Mouse (Mus musculus) limb, embryonic 13.5 days (tissue): ENCODE results near the gene Plekhg1. TPM values are rescaled to one million over a fixed set of nuclear protein-coding genes. Genes with fewer than 3 reads are reported as not detected.

Experiments used
- ATAC-seq: fragments of 200-750 bp; cut with Nextera tagmentation; 2 replicates; pipeline ENCODE4 v1.8.0; 2017; ENCODE audit warnings: low read depth, moderate number of reproducible peaks, moderate TSS enrichment; ENCODE audit not compliant: low FRiP score
- H3K27ac ChIP-seq: fragments of 300-500 bp; sonication (generic); 2 replicates; pipeline ENCODE4 v1.5.1; 2015; ENCODE audit warnings: inconsistent platforms, mild to moderate bottlenecking, moderate library complexity
- H3K27me3 ChIP-seq: fragments of 300-500 bp; sonication (generic); 2 replicates; pipeline ENCODE4 v1.6.1; 2015; ENCODE audit warnings: mild to moderate bottlenecking, inconsistent platforms
- H3K36me3 ChIP-seq: fragments of 300-500 bp; sonication (generic); 2 replicates; pipeline ENCODE4 v1.6.1; 2015; ENCODE audit warnings: inconsistent platforms, mild to moderate bottlenecking, moderate library complexity
- H3K4me1 ChIP-seq: fragments of 300-500 bp; sonication (generic); 2 replicates; pipeline ENCODE4 v1.6.1; 2015; ENCODE audit warnings: inconsistent platforms
- H3K4me2 ChIP-seq: fragments of 300-500 bp; sonication (generic); replicated peaks from 2 replicates; pipeline ENCODE4 v1.6.1; 2015; ENCODE audit warnings: inconsistent platforms, mild to moderate bottlenecking, moderate library complexity
- H3K4me3 ChIP-seq: fragments of 300-500 bp; sonication (generic); 2 replicates; pipeline ENCODE4 v1.5.1; 2015; ENCODE audit warnings: moderate library complexity, mild to moderate bottlenecking, inconsistent platforms
- H3K9ac ChIP-seq: fragments of 300-500 bp; sonication (generic); 2 replicates; pipeline ENCODE4 v1.6.1; 2015; ENCODE audit warnings: mild to moderate bottlenecking, inconsistent platforms
- H3K9me3 ChIP-seq: fragments of 300-500 bp; sonication (generic); 2 replicates; pipeline ENCODE4 v1.6.1; 2016; ENCODE audit warnings: inconsistent platforms
- WGBS: fragments of 180-500 bp; shearing (Covaris S2); methylation state at CpG from one replicate; pipeline ENCODE4 v1.1.7; 2015; 5-methylcytosine and 5-hydroxymethylcytosine counted together
- polyA plus RNA-seq: library from polyadenylated mRNA; unstranded; fragments of >200 nt; fragmentation: Nextera tagmentation; extraction: Ambion mirVana; gene quantifications from 2 replicates; pipeline ENCODE4 v1.2.1, GENCODE M21; 2015

The Plekhg1 gene
- polyA plus RNA-seq, 1 experiment from 2014 or later = 15.9 TPM

DNA sequence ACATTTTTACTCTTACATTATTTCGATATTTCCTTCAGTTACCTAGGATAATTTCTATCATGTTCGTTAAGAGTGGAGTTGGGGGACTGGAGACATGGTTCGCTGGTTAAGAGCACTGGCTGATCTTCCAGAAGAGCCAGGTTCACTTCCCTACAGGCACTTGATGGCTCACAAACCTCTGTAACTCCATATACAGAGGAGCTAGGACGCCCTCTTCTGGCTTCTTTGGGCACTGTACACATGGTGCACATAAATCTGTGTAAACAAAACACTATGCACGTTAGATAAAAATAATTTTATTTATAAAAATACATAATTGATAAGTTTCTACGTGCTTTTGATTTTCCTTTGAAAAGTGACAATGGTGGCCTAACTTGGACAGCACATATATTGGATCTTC is 61.1 kb downstream of the Plekhg1 start:
- ATAC-seq = no peak
- WGBS = 76% methylated on average over 6 of the region's 6 CpGs

DNA sequence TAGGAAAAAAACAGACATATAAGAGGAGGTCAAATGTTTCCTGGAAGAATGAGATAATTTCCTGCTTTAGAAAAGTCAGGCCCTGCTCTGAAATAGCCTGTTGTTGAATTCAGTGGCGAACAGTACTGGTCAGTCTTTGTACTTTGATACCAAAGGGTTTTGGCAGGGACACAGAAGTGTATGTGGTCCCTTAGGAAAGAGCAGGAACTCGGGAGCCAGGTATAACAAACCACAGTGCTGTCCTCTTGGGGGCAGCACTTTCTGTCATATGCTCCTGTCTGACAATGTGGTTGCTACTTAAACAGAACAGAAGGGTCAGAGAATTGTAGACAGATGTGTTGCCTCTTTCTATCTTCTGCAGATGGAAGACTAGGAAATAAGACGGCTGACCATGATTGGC is 65.2 kb downstream of the Plekhg1 start:
- Histone ChIP-seq H3K4me3 (no peak overlapping the region), H3K4me2 (no peak overlapping the region)
- WGBS = 53% methylated on average over 3 of the region's 3 CpGs

More for the DNA sequence above, 61.1 kb downstream of the Plekhg1 start:
- H3K4me2 ChIP-seq = no peak overlapping the region
- H3K27ac ChIP-seq = no peak overlapping the region
- peaks cover 22% of the 10 kb centered on the region for H3K4me1 ChIP-seq
- no peak overlapping the region for H3K4me3 ChIP-seq
- no peaks in the 10 kb centered on the region for H3K9me3 ChIP-seq
- H3K36me3 ChIP-seq = peaks cover 5% of the 10 kb centered on the region; the same call in 1 of the 2 replicates
- no peak overlapping the region for H3K9ac ChIP-seq
- no peaks in the 10 kb centered on the region for H3K27me3 ChIP-seq

DNA sequence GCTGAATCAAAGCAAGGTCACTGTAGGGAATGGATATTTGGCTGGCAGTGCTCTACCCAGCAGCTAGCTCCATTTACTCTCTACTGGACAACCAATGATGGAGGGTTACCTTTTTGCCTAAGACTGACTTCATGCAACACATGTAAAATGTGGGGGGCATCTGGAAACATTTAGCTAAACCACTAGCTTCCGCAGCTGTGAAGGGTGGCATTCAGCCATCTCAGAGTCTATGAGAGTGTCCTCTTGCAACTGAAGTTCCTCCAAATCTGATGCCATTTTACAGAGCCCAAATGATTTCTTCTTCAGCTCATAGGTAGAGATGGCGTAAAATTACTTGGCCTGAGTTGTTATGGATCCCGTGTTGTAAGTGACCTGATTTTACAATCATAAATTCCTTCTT is 67.8 kb downstream of the Plekhg1 start:
- WGBS = 31% methylated on average over 3 of the region's 3 CpGs
- ATAC-seq = peak; percentile 64
- Histone ChIP-seq H3K9ac (no peak overlapping the region), H3K9me3 (no peaks in the 10 kb centered on the region), H3K4me3 (no peak overlapping the region), H3K27ac (peak overlapping the region; percentile 59), H3K4me2 (no peak overlapping the region), H3K4me1 (peaks cover 35% of the 10 kb centered on the region), H3K27me3 (no peaks in the 10 kb centered on the region), H3K36me3 (peaks cover 5% of the 10 kb centered on the region; the same call in 1 of the 2 replicates)

More for the DNA sequence above, 65.2 kb downstream of the Plekhg1 start:
- no peaks in the 10 kb centered on the region for H3K9me3 ChIP-seq
- no peak overlapping the region for H3K27ac ChIP-seq
- ATAC-seq = no peak
- peaks cover 23% of the 10 kb centered on the region for H3K4me1 ChIP-seq
- H3K27me3 ChIP-seq = no peaks in the 10 kb centered on the region
- H3K36me3 ChIP-seq = peaks cover 5% of the 10 kb centered on the region; the same call in 1 of the 2 replicates
- H3K9ac ChIP-seq = no peak overlapping the region

DNA sequence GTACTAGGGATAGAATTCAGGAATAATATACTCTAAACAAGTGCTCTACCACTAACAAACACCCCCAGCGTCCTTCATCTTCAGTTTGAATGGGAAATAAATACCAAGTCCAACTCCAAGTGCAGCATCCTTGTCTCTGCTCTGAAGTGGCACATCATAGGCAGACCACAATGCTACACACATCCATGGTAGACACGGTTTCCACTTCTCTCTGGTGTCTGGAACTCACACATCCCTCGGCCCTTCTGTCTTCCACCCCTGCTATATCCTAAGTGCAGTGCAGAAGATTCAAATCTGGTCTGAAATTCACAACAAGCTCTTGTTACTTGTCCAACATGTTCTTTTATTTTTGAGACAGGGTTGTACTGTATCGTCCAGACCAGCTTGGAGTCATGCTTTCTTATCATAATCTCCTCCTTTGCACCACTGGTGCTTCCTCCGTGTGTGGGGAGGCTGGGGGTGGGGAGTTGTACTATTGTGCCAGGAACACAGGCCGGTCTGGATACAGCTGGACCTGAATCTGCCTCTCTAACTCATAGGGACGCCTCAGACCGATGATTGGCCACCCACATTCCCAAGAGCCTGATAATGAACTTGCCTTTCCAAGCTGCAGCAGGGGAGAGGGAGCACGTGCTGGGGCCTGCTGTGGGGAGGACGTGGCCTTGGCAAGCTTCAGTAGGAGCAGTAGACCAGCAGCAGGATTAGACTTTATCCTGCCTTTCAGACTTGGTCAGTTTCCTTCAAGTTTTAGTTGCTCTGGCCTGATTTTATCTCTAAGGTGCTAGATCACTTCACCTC is 70.5 kb downstream of the Plekhg1 start:
- H3K27me3 ChIP-seq = no peaks in the 10 kb centered on the region
- no peak overlapping the region for H3K4me2 ChIP-seq
- WGBS = 51% methylated on average over 10 of the region's 10 CpGs
- H3K9ac ChIP-seq = no peak overlapping the region
- no peaks in the 10 kb centered on the region for H3K36me3 ChIP-seq
- H3K4me3 ChIP-seq = no peak overlapping the region
- H3K27ac ChIP-seq = no peak overlapping the region
- H3K9me3 ChIP-seq = no peaks in the 10 kb centered on the region
- H3K4me1 ChIP-seq = peaks cover 31% of the 10 kb centered on the region
- ATAC-seq = no peak

DNA sequence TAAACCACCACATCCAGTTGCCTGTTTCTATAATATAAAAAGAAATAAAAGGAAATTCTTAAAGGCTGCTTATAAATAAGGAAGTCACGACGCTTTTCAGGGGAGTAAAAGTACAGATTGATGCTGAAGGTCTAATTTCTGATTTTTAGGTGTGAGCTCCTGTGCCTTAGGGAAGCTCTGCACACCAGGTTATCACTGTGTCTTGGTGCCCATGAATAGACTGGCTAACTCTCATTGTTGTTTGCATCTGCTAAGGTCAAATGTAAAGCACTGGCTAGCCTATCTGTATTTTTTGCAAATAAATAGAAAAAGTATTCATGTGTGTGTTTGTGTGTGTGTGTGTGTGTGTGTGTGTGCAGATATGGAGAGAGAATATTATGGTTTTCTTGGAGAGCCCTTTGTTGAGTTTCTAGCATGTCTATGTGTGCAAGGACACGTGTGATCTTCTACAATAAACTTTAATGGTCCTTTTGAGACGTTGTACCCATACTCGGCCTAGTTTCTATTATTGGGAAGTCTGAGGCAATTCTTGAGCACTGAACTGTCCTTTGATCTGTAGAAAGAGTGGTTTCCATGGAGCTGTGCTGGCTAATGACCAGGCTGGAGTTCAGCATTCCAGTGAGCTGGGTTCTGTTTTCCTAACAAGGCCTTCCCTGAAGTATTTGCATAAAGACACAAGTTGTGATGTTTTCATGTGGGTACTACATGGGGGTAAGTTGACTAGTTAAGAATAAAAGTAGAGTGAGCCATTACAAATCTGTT is 79.0 kb downstream of the Plekhg1 start:
- Histone ChIP-seq H3K4me1 (no peaks in the 10 kb centered on the region), H3K9me3 (no peaks in the 10 kb centered on the region), H3K9ac (no peak overlapping the region), H3K4me2 (no peak overlapping the region), H3K27me3 (no peaks in the 10 kb centered on the region), H3K36me3 (no peaks in the 10 kb centered on the region; the same call in 1 of the 2 replicates), H3K4me3 (no peak overlapping the region), H3K27ac (no peak overlapping the region)
- WGBS = 42% methylated on average over 5 of the region's 5 CpGs
- ATAC-seq = no peak

DNA sequence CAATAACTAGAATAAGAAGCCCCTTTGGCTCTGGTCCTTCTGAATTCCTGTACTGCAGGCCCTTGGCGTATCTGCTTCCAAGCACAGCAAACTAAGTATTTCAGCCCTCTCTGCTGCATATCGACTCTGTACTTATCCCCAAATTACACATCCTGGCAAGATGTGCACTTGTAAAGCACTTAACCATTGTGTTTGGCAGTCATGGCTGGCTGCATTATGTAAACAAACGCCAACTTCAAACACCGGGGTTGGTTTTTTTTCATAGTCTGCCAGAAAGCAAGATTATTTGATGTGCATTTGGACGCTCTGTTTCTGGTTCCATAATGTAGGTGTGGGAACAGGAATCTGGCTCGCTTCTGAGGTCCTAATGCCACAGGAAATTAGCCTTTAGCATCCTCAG is 83.7 kb downstream of the Plekhg1 start:
- H3K27ac ChIP-seq = no peak overlapping the region
- H3K36me3 ChIP-seq = no peaks in the 10 kb centered on the region; the same call in 1 of the 2 replicates
- no peak overlapping the region for H3K9ac ChIP-seq
- no peaks in the 10 kb centered on the region for H3K27me3 ChIP-seq
- no peak for ATAC-seq
- H3K9me3 ChIP-seq = 0 out of 2 replicates have a peak, but pooled peaks cover 2% of the 10 kb centered on the region
- H3K4me2 ChIP-seq = no peak overlapping the region
- 61% methylated on average over 6 of the region's 6 CpGs for WGBS
- peaks cover 13% of the 10 kb centered on the region for H3K4me1 ChIP-seq
- no peak overlapping the region for H3K4me3 ChIP-seq

DNA sequence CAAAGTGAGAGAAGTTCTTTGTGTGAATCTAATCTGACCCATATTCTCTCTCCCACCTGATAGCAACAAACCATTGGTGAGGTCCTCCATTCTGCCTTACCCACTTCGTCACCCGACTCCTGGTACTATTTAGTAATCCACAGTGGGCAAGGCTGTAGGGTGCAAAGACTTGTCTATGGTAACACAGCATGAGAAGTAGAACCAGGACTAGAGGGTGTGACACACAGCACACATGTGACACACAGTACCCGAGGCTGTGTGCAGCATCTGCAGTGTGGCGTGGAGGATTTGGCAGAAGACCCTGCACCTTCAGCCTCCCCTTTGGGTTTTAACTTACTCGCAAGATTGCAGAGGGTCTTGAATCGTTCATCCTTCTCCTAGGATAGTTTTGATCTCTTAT is 85.9 kb downstream of the Plekhg1 start:
- no peaks in the 10 kb centered on the region for H3K27me3 ChIP-seq
- no peak overlapping the region for H3K4me2 ChIP-seq
- H3K9me3 ChIP-seq = 0 out of 2 replicates have a peak, but pooled peaks cover 2% of the 10 kb centered on the region
- no peak for ATAC-seq
- no peaks in the 10 kb centered on the region; the same call in 1 of the 2 replicates for H3K36me3 ChIP-seq
- H3K27ac ChIP-seq = no peak overlapping the region
- no peak overlapping the region for H3K4me3 ChIP-seq
- 90% methylated on average over 6 of the region's 6 CpGs for WGBS
- no peak overlapping the region for H3K9ac ChIP-seq
- H3K4me1 ChIP-seq = peaks cover 33% of the 10 kb centered on the region

DNA sequence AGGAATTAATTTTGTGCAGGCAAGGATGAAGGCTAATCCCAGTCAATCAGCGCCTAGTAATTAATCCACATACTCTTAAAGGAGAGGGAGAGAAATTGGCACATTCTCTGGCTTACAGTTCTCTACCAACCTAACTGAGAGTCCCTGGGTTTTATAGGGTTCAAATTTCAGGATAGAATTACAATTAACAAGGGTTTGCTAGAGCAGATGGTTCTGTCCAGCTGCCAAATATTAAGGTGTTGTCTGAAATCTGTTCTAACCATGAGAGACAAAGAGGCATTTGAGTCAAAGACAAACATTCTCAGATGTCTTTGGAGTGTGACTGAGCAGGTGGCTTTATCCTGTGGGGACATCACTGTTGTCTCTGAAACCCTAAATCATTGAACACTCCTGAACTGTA is 87.2 kb downstream of the Plekhg1 start:
- Histone ChIP-seq H3K4me3 (no peak overlapping the region), H3K27ac (no peak overlapping the region), H3K4me1 (peaks cover 45% of the 10 kb centered on the region), H3K4me2 (no peak overlapping the region), H3K36me3 (no peaks in the 10 kb centered on the region; the same call in 1 of the 2 replicates), H3K27me3 (no peaks in the 10 kb centered on the region), H3K9ac (no peak overlapping the region), H3K9me3 (0 out of 2 replicates have a peak, but pooled peaks cover 2% of the 10 kb centered on the region)
- WGBS = 41% methylated on average over 1 of the region's 1 CpGs
- ATAC-seq = peak; percentile 48

DNA sequence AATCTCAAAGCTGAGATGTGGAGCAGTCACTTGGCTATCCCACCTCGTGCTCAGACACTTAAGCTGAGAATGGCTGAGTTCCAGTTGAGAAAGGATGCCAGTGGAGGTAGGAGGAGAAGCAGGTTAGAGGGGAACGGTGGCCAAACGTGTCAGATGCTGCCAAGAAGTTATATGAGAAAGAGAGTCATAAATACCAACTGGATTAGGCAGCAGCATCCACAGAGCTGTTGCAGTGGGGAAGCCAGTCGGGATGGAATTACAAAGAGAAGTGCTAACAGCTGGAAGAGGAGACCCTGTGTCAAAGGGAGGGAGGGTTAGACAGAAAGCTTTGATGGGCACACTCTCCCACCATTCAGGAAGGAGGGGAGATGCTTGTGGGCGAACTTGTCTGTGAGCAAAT is 89.3 kb downstream of the Plekhg1 start:
- no peaks in the 10 kb centered on the region for H3K27me3 ChIP-seq
- H3K9ac ChIP-seq = no peak overlapping the region; the same call in 1 of the 2 replicates
- H3K36me3 ChIP-seq = no peaks in the 10 kb centered on the region
- 0 out of 2 replicates have a peak, but pooled peaks cover 2% of the 10 kb centered on the region for H3K9me3 ChIP-seq
- H3K4me1 ChIP-seq = peaks cover 49% of the 10 kb centered on the region
- 9% methylated on average over 5 of the region's 5 CpGs for WGBS
- peak; percentile 83 for ATAC-seq
- H3K27ac ChIP-seq = no peak overlapping the region
- H3K4me2 ChIP-seq = peak overlapping the region; percentile 14; the same call in 1 of the 2 replicates
- no peak overlapping the region for H3K4me3 ChIP-seq

DNA sequence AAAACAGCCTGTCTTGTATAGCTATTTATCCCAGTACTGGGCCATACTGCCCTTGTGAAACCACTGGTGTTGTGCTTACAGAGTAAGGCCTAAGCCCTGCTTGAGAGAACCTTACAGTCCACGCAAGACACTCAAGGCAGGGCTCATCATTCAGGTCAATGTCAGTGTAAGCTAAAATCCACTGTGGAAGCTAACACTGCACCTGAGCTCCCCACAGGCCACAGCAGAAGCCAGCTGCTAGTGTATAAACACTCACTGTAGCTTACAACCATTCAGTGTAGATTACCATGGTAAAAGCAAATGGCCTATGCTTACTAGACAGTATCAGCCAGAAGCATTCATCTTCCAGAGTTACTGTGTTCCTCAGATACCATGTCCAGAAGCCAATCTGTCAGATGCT is 90.5 kb downstream of the Plekhg1 start:
- Histone ChIP-seq H3K36me3 (no peaks in the 10 kb centered on the region), H3K9ac (no peak overlapping the region), H3K4me3 (no peak overlapping the region), H3K27ac (no peak overlapping the region), H3K9me3 (0 out of 2 replicates have a peak, but pooled peaks cover 2% of the 10 kb centered on the region), H3K4me2 (no peak overlapping the region), H3K4me1 (peaks cover 53% of the 10 kb centered on the region), H3K27me3 (peaks cover 3% of the 10 kb centered on the region; the same call in 1 of the 2 replicates)
- ATAC-seq = no peak
- 86% methylated on average over 1 of the region's 1 CpGs for WGBS

DNA sequence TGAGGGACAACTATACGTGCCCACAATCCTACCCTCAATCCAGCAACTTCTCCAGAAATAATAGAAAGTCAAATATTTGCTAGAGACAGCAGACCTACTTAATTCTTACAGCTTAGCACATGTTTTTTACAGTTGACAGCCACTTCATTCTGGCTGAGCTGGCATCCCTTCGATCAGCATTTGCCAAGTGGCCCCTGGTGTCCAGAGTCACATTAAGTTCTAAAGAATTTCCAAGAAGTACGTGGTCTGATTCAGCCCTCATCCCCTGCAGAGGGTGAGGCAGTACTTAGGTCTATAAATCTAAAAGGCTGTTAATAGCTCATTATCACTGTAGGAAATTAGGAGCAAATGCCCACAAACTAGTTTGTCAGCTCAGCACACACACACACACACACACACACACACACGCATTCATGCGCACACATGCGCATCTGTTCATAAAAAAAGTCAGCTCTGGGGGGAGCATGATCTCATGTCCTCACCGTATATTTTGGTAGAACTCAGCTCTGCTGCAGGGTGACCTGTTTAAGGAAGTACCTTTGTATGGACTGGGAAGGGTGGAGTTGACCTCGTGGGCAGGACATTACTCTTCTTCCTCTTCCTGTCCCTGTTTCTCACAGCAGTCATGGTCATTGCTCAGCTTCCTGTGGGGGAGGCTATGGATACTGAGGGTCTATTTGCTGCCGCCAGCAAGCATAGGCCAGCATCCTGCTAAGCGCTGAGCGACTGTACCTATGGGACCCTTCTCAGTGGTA is 91.6 kb downstream of the Plekhg1 start:
- no peaks in the 10 kb centered on the region for H3K36me3 ChIP-seq
- peaks cover 3% of the 10 kb centered on the region; the same call in 1 of the 2 replicates for H3K27me3 ChIP-seq
- no peak for ATAC-seq
- no peak overlapping the region for H3K4me2 ChIP-seq
- peaks cover 51% of the 10 kb centered on the region for H3K4me1 ChIP-seq
- no peaks in the 10 kb centered on the region for H3K9me3 ChIP-seq
- no peak overlapping the region for H3K9ac ChIP-seq
- 61% methylated on average over 11 of the region's 11 CpGs for WGBS
- H3K4me3 ChIP-seq = no peak overlapping the region
- no peak overlapping the region for H3K27ac ChIP-seq
